ENCODE assay signal across 8 mouse cellular contexts in genomic region chr6:21949226-21949731, GRCm38 (mm10). TPM values are rescaled to one million over a fixed set of nuclear protein-coding genes. Genes with fewer than 3 reads are reported as not detected.
DNase-seq lines count a peak whose midpoint lies in the region; ATAC-seq and TF ChIP-seq lines count a peak whose summit lies in the region.

Ing3 (plus strand) TSS chr6:21949571.

- H3K27me3 ChIP-seq in embryonic facial prominence, embryonic 14.5 days (replicated peaks; ENCODE audit: control insufficient read depth, insufficient read depth, low read length) = no peaks in the 10 kb centered on the region
- H3K27me3 ChIP-seq in heart, adult 2 months (ENCODE audit: control insufficient read depth, insufficient read depth, low read length) = no peaks in the 10 kb centered on the region
- no peaks in the 10 kb centered on the region for H3K27me3 ChIP-seq in limb, embryonic 13.5 days
- no peaks in the 10 kb centered on the region for H3K27me3 ChIP-seq in midbrain, embryonic 16.5 days (ENCODE audit: control insufficient read depth, insufficient read depth, low read depth, low read length)

- H3K9me3 ChIP-seq in embryonic facial prominence, embryonic 14.5 days (ENCODE audit: control insufficient read depth, low read length) = no peaks in the 10 kb centered on the region
- no peaks in the 10 kb centered on the region for H3K9me3 ChIP-seq in limb, embryonic 13.5 days
- no peaks in the 10 kb centered on the region for H3K9me3 ChIP-seq in midbrain, embryonic 16.5 days (replicated peaks; ENCODE audit: control insufficient read depth, low read length, poor library complexity, severe bottlenecking)

- under 1% methylated on average over 35 of the region's 35 CpGs for WGBS in embryonic facial prominence, embryonic 14.5 days
- under 1% methylated on average over 35 of the region's 35 CpGs for WGBS in heart, adult 2 months
- under 1% methylated on average over 35 of the region's 35 CpGs for WGBS in limb, embryonic 13.5 days
- under 1% methylated on average over 35 of the region's 35 CpGs for WGBS in midbrain, embryonic 16.5 days

- H3K4me3 ChIP-seq in embryonic facial prominence, embryonic 14.5 days (ENCODE audit: low read depth, low read length) = peak within 1 kb of the TSS; percentile 77
- peak within 1 kb of the TSS; percentile 91 for H3K4me3 ChIP-seq in heart, adult 2 months
- peak within 1 kb of the TSS; percentile 73 for H3K4me3 ChIP-seq in limb, embryonic 13.5 days
- H3K4me3 ChIP-seq in midbrain, embryonic 16.5 days (ENCODE audit: low read depth, low read length) = peak within 1 kb of the TSS; percentile 55

- TF ChIP-seq EP300 in heart, adult 2 months (IDR thresholded peaks at IDR 0.05; ENCODE audit: insufficient read depth, low read depth, low read length) = no peak

- peak; percentile 100 for DNase-seq in 3T3-L1 (ENCODE audit: low read depth, low spot score)
- peak; percentile 91 to 95 for DNase-seq in adrenal gland, postnatal 4 days (ENCODE audit: low spot score in 2 of 2)
- peak; percentile 99 for DNase-seq in embryonic facial prominence, embryonic 14.5 days (ENCODE audit: low spot score)
- peak; percentile 93 to 99 for DNase-seq in heart, adult 2 months
- DNase-seq in kidney, adult 8-10 months = peak; percentile 99 to 100
- DNase-seq in spleen, postnatal 10 days (ENCODE audit: low spot score in 2 of 2) = peak; percentile 87 to 97

- H3K9ac ChIP-seq in embryonic facial prominence, embryonic 14.5 days (ENCODE audit: low read depth, low read length) = peak within 1 kb of the TSS; percentile 90
- peak within 1 kb of the TSS; percentile 91 for H3K9ac ChIP-seq in heart, adult 2 months (ENCODE audit: low read depth, low read length)
- H3K9ac ChIP-seq in limb, embryonic 13.5 days = peak within 1 kb of the TSS; percentile 71
- H3K9ac ChIP-seq in midbrain, embryonic 16.5 days (ENCODE audit: low read depth, low read length) = peak within 1 kb of the TSS; percentile 79

- H3K79me2 ChIP-seq in heart, adult 2 months (replicated peaks; ENCODE audit: control insufficient read depth, insufficient read depth, low read length) = peaks cover 2% of the 10 kb centered on the region

- peak; percentile 98 for ATAC-seq in embryonic facial prominence, embryonic 14.5 days (ENCODE audit: low read depth)
- ATAC-seq in limb, embryonic 13.5 days (ENCODE audit: low FRiP score, low read depth) = peak; percentile 98
- ATAC-seq in midbrain, embryonic 16.5 days = peak; percentile 99

- peak within 1 kb of the TSS; percentile 77 for H3K4me2 ChIP-seq in embryonic facial prominence, embryonic 14.5 days (ENCODE audit: low read depth, low read length)
- H3K4me2 ChIP-seq in limb, embryonic 13.5 days (replicated peaks) = peak within 1 kb of the TSS; percentile 78
- H3K4me2 ChIP-seq in midbrain, embryonic 16.5 days (ENCODE audit: low read length) = peak within 1 kb of the TSS; percentile 67

- TF ChIP-seq CTCF in heart, adult 2 months (IDR thresholded peaks at IDR 0.05) = no peak

- TF ChIP-seq POLR2A in heart, adult 2 months (IDR thresholded peaks at IDR 0.05; ENCODE audit: insufficient read depth, low read depth, low read length) = peak; percentile 28; the same call in 1 of the 2 replicates

- peaks cover 23% of the 10 kb centered on the region; the same call in 1 of the 2 replicates for H3K36me3 ChIP-seq in embryonic facial prominence, embryonic 14.5 days (ENCODE audit: control insufficient read depth, insufficient read depth, low read length)
- peaks cover 17% of the 10 kb centered on the region for H3K36me3 ChIP-seq in heart, adult 2 months (ENCODE audit: control insufficient read depth, insufficient read depth, low read length)
- H3K36me3 ChIP-seq in limb, embryonic 13.5 days = peaks cover 14% of the 10 kb centered on the region
- H3K36me3 ChIP-seq in midbrain, embryonic 16.5 days (ENCODE audit: control insufficient read depth, insufficient read depth, low read length) = no peaks in the 10 kb centered on the region

- peak within 1 kb of the TSS; percentile 99 for H3K27ac ChIP-seq in embryonic facial prominence, embryonic 14.5 days (replicated peaks; ENCODE audit: low read depth, low read length)
- H3K27ac ChIP-seq in heart, adult 2 months = peak within 1 kb of the TSS; percentile 95
- H3K27ac ChIP-seq in limb, embryonic 13.5 days = peak within 1 kb of the TSS; percentile 97
- H3K27ac ChIP-seq in midbrain, embryonic 16.5 days (ENCODE audit: low read length) = peak within 1 kb of the TSS; percentile 99

- H3K4me1 ChIP-seq in embryonic facial prominence, embryonic 14.5 days (ENCODE audit: control insufficient read depth, insufficient read depth, low read length) = peaks cover 8% of the 10 kb centered on the region; the same call in 1 of the 2 replicates
- peaks cover 2% of the 10 kb centered on the region; the same call in 1 of the 2 replicates for H3K4me1 ChIP-seq in heart, adult 2 months (ENCODE audit: control insufficient read depth, insufficient read depth, low read length)
- H3K4me1 ChIP-seq in limb, embryonic 13.5 days = peaks cover 10% of the 10 kb centered on the region
- peaks cover 12% of the 10 kb centered on the region for H3K4me1 ChIP-seq in midbrain, embryonic 16.5 days (ENCODE audit: control insufficient read depth, insufficient read depth, low read length)

- intact Hi-C loops in heart, adult 2 months (cut with DNase I) = loop anchor here (5.0 kb wide), 2 partner anchors 97 to 152 kb away; partner anchors contain the start of gene Tspan12

RNA-seq across cellular contexts. Expression of gene Ing3, which starts in this region (rescaled TPM):
- 10 to 100 TPM; 26.4 to 29.9 TPM for total RNA-seq in adrenal gland, postnatal 4 days (2021)
- polyA plus RNA-seq in embryonic facial prominence, embryonic 14.5 days (2014; fragmentation: Nextera tagmentation; extraction: Ambion mirVana) = 44.2 and 50.0 TPM in 2 replicates
- 10 to 100 TPM; 12.1 to 14.9 TPM for total RNA-seq in heart, adult 2 months (2021)
- 5.1 and 7.9 TPM in 2 replicates for polyA plus RNA-seq in heart, adult 2 months (2012; rRNA removed)
- polyA plus RNA-seq in limb, embryonic 13.5 days (2015; fragmentation: Nextera tagmentation; extraction: Ambion mirVana) = 70.2 and 70.9 TPM in 2 replicates
- 44.2 and 50.0 TPM in 2 replicates for polyA plus RNA-seq in midbrain, embryonic 16.5 days (2015; fragmentation: Nextera tagmentation; extraction: Ambion mirVana)

Comparison
In these comparisons a context has a peak if more than half of its experiments do, and no peak if none do; other contexts are left out.
1. Peak in every context shown above with its lines: DNase-seq, ATAC-seq, H3K4me3 ChIP-seq and H3K27ac ChIP-seq.